Mouse (Mus musculus): ENCODE measurements around the gene Gtpbp3. TPM values are rescaled to one million over a fixed set of nuclear protein-coding genes. Genes with fewer than 3 reads are reported as not detected.

The Gtpbp3 gene
- 3.5 and 12.4 TPM in 2 replicates for total RNA-seq (2014; fragmentation: Nextera tagmentation)
- 13.5 and 21.5 TPM in 2 replicates for total RNA-seq (2017)

- ATAC-seq (replicated peaks; ENCODE audit: poor library complexity, severe bottlenecking): peak; percentile 16; the same call in 1 of the 2 replicates
Observed at GRCm38 (mm10) chr8:71487691-71488445, at the start of gene Gtpbp3. TSS of gene Gtpbp3 (plus strand) at chr8:71488103.

- peak; percentile 84 for ATAC-seq (replicated peaks; ENCODE audit: poor library complexity, severe bottlenecking)
Observed at GRCm38 (mm10) chr8:71441404-71441803, 46.5 kb upstream of the Gtpbp3 start.

- ATAC-seq (replicated peaks; ENCODE audit: poor library complexity, severe bottlenecking): no peak
Observed at GRCm38 (mm10) chr8:71445096-71445495, 42.8 kb upstream of the Gtpbp3 start.

GRCm38 (mm10) chr8:71451337-71451736 is 36.6 kb upstream of the Gtpbp3 start:
- ATAC-seq (replicated peaks; ENCODE audit: poor library complexity, severe bottlenecking): no peak

GRCm38 (mm10) chr8:71451777-71452176 is 36.1 kb upstream of the Gtpbp3 start:
- no peak for ATAC-seq (replicated peaks; ENCODE audit: poor library complexity, severe bottlenecking)

- no peak for ATAC-seq (replicated peaks; ENCODE audit: poor library complexity, severe bottlenecking)
Observed at GRCm38 (mm10) chr8:71452669-71453068, 35.2 kb upstream of the Gtpbp3 start.

DNA sequence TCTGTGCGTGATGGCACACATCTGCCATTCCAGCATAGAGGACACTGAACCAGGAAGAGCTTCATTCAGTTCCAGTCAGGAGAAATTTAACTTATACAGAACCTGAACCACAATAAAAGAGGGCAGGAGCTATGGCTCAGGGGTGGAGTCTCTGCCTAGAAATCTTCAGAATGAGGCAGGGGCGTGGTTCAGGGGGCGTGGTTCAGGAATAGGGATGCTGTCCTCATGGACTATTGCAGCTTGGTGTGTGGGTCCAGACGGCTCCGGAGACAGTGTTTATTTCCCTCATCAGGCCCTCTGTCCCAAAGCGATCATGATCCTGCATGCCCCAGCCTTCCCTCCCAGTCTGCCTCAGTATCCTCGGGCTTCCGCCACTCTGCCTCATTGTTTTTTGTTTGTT is 33.2 kb upstream of the Gtpbp3 start:
- ATAC-seq (replicated peaks; ENCODE audit: poor library complexity, severe bottlenecking): no peak

DNA sequence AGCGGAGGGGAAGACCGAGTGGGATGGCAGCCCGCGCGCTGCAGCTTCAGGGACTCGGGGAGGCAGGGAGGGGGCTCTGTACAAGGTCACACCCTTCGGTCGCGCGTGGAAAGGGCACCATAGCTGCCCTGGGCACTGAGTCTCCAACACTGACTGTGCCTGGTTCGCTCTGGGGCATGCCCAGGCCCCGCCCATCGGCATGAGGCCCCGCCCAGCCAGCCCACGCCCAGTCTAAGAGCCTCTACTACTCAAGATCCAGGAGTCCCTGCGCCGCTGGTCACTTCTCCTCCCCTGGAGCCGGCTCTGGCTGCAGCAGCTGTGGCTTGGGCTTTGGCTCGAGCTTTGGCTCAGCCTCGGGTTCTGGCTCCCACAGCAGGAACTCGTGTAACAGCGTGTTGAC is 31.0 kb upstream of the Gtpbp3 start:
- no peak for ATAC-seq (replicated peaks; ENCODE audit: poor library complexity, severe bottlenecking)

- no peak for ATAC-seq (replicated peaks; ENCODE audit: poor library complexity, severe bottlenecking)
Observed at GRCm38 (mm10) chr8:71457659-71458270, 30.1 kb upstream of the Gtpbp3 start.

DNA sequence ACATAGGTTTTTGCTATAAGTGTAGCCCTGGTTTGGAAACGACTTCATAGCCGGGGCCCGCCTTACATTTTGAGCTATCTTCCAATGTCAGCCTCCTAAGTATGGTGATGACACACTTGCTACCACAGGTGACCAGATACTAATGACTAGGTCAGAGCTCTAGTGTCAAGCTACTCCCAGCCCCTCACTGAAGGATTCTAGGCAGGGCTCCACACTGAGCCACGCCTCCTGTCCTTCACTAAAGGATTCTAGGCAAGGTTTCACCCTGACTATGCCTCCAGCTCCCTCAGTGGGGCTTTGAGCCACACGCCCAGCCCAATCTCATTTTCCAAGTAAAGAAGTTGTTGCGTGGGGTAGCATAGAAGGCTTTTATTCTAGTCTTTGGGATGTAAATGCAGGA is 27.2 kb upstream of the Gtpbp3 start:
- ATAC-seq (replicated peaks; ENCODE audit: poor library complexity, severe bottlenecking): no peak

- no peak for ATAC-seq (replicated peaks; ENCODE audit: poor library complexity, severe bottlenecking)
Observed at GRCm38 (mm10) chr8:71461152-71461840, 26.6 kb upstream of the Gtpbp3 start.

GRCm38 (mm10) chr8:71462191-71462590 is 25.7 kb upstream of the Gtpbp3 start:
- ATAC-seq (replicated peaks; ENCODE audit: poor library complexity, severe bottlenecking): no peak

DNA sequence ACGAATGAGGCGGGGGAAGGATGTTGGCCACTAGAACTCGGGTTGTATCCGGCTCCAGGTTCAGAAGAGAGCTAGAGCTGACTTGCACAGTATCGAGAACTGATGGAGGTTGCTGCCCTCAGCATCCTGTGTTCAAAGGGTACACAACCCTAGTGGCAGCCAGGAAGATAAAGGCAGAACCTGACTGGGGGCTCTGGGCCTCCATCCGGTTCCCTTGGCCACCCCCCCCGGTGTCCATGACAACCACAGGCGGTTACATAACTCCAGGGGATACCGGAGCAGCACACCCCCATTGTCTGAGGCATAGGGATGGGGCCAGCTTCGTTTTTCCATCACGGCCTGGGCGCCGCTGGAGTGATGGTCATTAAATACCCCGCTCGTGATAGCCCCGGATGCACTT is 25.1 kb upstream of the Gtpbp3 start:
- peak; percentile 34 for ATAC-seq (replicated peaks; ENCODE audit: poor library complexity, severe bottlenecking)

DNA sequence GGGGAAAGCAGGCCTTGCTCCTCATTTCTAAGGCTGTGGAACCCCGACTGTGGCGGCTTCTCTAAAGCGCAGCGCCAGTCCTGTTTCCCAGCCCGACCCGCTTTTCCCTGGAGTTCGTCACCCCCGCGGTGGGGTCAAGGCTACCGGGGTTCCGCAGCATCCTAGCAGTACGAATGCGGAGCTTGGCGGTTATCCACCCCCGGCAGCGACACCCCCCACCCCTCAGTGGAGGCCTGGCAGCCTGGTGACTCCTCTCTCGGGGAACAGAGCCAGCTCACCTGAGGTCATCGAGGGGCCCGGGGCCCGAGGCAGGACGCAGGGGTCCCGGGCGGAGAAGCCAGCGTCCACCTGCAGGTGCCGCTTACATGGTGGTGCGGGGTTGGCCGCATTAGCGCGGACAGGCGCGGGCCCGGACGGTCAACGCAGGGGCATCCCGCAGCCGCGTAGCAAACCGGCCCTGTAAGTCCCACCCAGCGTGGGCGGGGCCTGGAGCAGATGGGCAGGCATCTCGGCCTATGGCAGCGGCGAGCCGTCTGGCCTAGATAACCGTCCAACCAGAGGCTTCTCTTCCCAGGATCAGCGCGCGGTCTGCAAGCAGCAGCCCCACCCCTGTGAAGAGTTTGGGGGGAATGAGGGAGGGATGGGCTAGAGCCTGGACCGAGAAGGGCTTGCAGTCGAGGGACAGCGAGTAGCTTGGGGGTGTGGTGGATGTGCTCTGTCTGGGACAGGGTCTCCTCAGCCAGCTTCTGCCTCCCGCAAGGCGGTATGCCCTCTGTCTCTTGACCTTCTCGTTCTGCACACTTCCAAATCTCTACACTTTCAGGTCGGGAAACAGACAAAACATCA is 24.5 kb upstream of the Gtpbp3 start, which contains the start of gene Abhd8:
TSS of gene Abhd8 (minus strand) at position 468 of the 846 bp plus-strand sequence.
- peak; percentile 74 for ATAC-seq (replicated peaks; ENCODE audit: poor library complexity, severe bottlenecking)

GRCm38 (mm10) chr8:71464513-71465500 is 23.1 kb upstream of the Gtpbp3 start, which contains the start of gene Mrpl34:
TSS of gene Mrpl34 (plus strand) at chr8:71464959.
- ATAC-seq (replicated peaks; ENCODE audit: poor library complexity, severe bottlenecking): peak; percentile 74

DNA sequence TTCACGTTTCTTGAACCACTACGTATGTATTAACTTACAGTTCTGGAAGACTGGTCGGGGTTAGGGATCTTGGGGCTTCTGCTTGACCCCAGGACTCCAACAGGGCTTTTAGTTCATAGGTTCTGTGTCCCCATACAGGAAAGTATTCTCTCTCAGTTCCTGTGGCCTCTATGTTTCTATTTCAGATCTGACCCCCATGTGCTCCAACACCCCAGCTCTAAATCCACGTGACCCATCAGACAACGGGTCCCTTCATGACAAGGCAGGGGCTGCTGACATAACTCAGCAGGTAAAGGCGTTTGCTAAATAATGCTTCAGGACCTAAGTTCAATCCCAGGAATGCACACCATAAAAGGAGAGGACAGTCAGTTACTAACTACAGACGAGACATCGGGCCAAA is 22.2 kb upstream of the Gtpbp3 start:
- no peak for ATAC-seq (replicated peaks; ENCODE audit: poor library complexity, severe bottlenecking)

DNA sequence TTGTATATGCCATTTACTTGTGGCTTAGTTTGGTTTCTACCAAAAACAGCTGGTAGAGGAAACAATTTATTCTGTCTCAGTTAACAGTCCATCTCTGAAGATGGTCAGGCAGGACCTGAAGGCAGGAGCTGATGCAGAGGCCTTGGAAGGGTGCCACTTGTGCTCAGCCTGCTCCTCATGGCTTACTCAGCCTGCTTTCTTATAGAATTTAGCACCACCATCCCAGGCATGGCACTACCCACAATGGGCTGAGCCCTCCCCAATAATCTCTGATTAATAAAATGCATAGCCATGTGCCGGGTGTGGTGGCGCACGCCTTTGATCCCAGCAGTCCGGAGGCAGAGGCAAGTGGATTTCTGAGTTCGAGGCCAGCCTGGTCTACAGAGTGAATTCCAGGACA is 21.7 kb upstream of the Gtpbp3 start:
- no peak for ATAC-seq (replicated peaks; ENCODE audit: poor library complexity, severe bottlenecking)

GRCm38 (mm10) chr8:71467201-71467600 is 20.7 kb upstream of the Gtpbp3 start:
- no peak for ATAC-seq (replicated peaks; ENCODE audit: poor library complexity, severe bottlenecking)

GRCm38 (mm10) chr8:71468001-71468400 is 19.9 kb upstream of the Gtpbp3 start:
- ATAC-seq (replicated peaks; ENCODE audit: poor library complexity, severe bottlenecking): no peak
